Mouse (Mus musculus) effector memory CD4-positive, alpha-beta T cell, adult 7 months (primary cell): ENCODE measurements around the gene L3hypdh. TPM values are rescaled to one million over a fixed set of nuclear protein-coding genes. Genes with fewer than 3 reads are reported as not detected.

Source experiments
- polyA plus RNA-seq: library from polyadenylated mRNA; unstranded; fragments of 100-300 nt; shearing (Covaris generic); gene quantifications from one replicate; pipeline ENCODE4 v1.2.1, GENCODE M21; 2017

L3hypdh gene
- 0.51 TPM for polyA plus RNA-seq

GRCm38 (mm10) chr12:72085329-72086165 is at the start of gene L3hypdh, which contains the start of gene Jkamp:
Gene L3hypdh (minus strand): TSS chr12:72085439.
Gene Jkamp (plus strand): TSS chr12:72085589.

GRCm38 (mm10) chr12:72070327-72071269 is 14.6 kb downstream of the L3hypdh start, which contains the start of gene Gpr135:
Gene Gpr135 (minus strand): TSS chr12:72071125.

Other genes starting within 250 kb of the L3hypdh start
- 0.60 TPM for gene Gpr135, start 14.3 kb downstream of the L3hypdh start, polyA plus RNA-seq
- gene Jkamp, start 150 bp upstream of the L3hypdh start, polyA plus RNA-seq: 28.1 TPM
- gene Ccdc175, start 99.6 kb upstream of the L3hypdh start, polyA plus RNA-seq: not detected